Mouse (Mus musculus) hindbrain, embryonic 14.5 days (tissue): ENCODE measurements around the gene Plrg1. TPM values are rescaled to one million over a fixed set of nuclear protein-coding genes. Genes with fewer than 3 reads are reported as not detected.
A peak's percentile ranks its signal among the peaks of the same experiment; 100 is the strongest.

Experiments
- ATAC-seq: fragments of 200-750 bp; cut with Nextera tagmentation; 2 replicates; pipeline ENCODE4 v1.8.0; 2017; ENCODE audit warnings: moderate number of reproducible peaks, mild to moderate bottlenecking, moderate TSS enrichment, moderate library complexity; ENCODE audit not compliant: low FRiP score
- DNase-seq: peaks from one replicate; pipeline ENCODE4 v3.0.0-alpha.2; 2015; ENCODE audit warnings: low spot score
- H3K27ac ChIP-seq: fragments of 300-500 bp; sonication (generic); 2 replicates; pipeline ENCODE4 v1.5.1; 2014; ENCODE audit warnings: mild to moderate bottlenecking, moderate library complexity
- H3K27me3 ChIP-seq: fragments of 300-500 bp; sonication (generic); 2 replicates; pipeline ENCODE4 v1.6.1; 2014; ENCODE audit warnings: mild to moderate bottlenecking, low read length, mixed read lengths; ENCODE audit not compliant: control insufficient read depth, insufficient read depth
- H3K36me3 ChIP-seq: fragments of 300-500 bp; sonication (generic); replicated peaks from 2 replicates; pipeline ENCODE4 v1.6.1; 2014; ENCODE audit not compliant: control insufficient read depth, insufficient read depth
- H3K4me1 ChIP-seq: fragments of 300-500 bp; sonication (generic); replicated peaks from 2 replicates; pipeline ENCODE4 v1.6.1; 2014; ENCODE audit warnings: antibody characterized with exemption, low read length, mixed read lengths; ENCODE audit not compliant: control insufficient read depth, insufficient read depth
- H3K4me2 ChIP-seq: fragments of 300-500 bp; sonication (generic); replicated peaks from 2 replicates; pipeline ENCODE4 v1.6.1; 2014; ENCODE audit warnings: mild to moderate bottlenecking, moderate library complexity
- H3K4me3 ChIP-seq: fragments of 300-500 bp; sonication (generic); replicated peaks from 2 replicates; pipeline ENCODE4 v1.5.1; 2014; ENCODE audit warnings: mild to moderate bottlenecking, low read length
- H3K9ac ChIP-seq: fragments of 300-500 bp; sonication (generic); 2 replicates; pipeline ENCODE4 v1.6.1; 2014
- H3K9me3 ChIP-seq: fragments of 300-500 bp; sonication (generic); 2 replicates; pipeline ENCODE4 v1.6.1; 2016; ENCODE audit warnings: low read length; ENCODE audit not compliant: control insufficient read depth
- WGBS: fragments of 180-500 bp; shearing (Covaris S2); extraction: QIAGEN DNeasy Blood & Tissue Kit; methylation state at CpG from one replicate; pipeline ENCODE4 v1.1.7; 2014; 5-methylcytosine and 5-hydroxymethylcytosine counted together
- polyA plus RNA-seq: library from polyadenylated mRNA; unstranded; fragments of >200 nt; fragmentation: Nextera tagmentation; extraction: Ambion mirVana; gene quantifications from 2 replicates; pipeline ENCODE4 v1.2.1, GENCODE M21; 2014

Gene Plrg1
- polyA plus RNA-seq, 1 experiment from 2014 or later, result 99.6 TPM

DNA sequence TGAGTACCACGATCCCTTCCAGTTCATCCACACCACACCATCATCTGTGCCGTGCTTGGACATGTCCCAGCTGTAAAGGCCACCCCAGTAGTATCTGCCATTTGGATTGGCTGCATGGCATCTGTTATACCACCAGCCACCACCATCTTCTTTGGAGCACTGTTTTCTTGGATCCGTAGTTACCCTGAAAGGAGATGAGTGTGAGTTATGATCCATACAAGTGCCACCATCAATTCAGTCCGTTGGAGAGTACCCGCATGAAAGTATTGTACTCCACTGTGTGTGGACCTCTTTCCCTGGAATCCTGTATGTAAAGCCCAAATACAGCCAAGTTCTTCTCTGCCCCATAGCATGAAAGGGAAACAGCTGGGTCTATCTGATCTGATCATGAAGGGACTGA lies 12.9 kb upstream of the Plrg1 start:
- H3K4me2 ChIP-seq, result no peak overlapping the region
- ATAC-seq, result no peak
- 93% methylated on average over 5 of the region's 5 CpGs for WGBS
- H3K9ac ChIP-seq, result no peak overlapping the region
- no peak overlapping the region for H3K4me3 ChIP-seq
- H3K4me1 ChIP-seq, result no peaks in the 10 kb centered on the region
- no peaks in the 10 kb centered on the region for H3K27me3 ChIP-seq
- H3K27ac ChIP-seq, result no peak overlapping the region
- no peak for DNase-seq
- no peaks in the 10 kb centered on the region for H3K9me3 ChIP-seq
- H3K36me3 ChIP-seq, result no peaks in the 10 kb centered on the region

DNA sequence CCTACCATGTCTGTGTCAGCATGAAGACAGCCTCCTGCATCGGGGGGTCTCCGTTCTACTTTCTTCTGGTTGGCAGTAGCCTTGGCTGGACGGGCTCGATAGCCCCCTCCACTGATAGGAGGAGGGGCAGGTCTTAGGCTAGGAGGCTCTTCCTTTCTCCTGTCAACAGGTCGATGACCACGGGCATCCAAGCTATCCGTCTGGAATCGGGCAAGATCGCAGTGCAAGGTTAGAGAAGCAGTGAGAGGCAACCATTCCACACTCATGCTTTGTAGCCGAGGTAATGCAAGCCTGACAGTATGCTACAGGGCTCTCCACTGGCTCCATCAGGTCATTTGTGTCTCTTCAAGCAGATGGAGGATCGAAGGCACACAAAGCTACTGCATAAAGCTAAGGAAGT lies 8.7 kb upstream of the Plrg1 start:
- 91% methylated on average over 11 of the region's 11 CpGs for WGBS
- ATAC-seq, result no peak
- Histone ChIP-seq H3K27me3 (no peaks in the 10 kb centered on the region), H3K9ac (no peak overlapping the region), H3K4me2 (no peak overlapping the region), H3K4me3 (no peak overlapping the region), H3K9me3 (no peaks in the 10 kb centered on the region), H3K27ac (no peak overlapping the region), H3K4me1 (no peaks in the 10 kb centered on the region), H3K36me3 (no peaks in the 10 kb centered on the region)
- no peak for DNase-seq

DNA sequence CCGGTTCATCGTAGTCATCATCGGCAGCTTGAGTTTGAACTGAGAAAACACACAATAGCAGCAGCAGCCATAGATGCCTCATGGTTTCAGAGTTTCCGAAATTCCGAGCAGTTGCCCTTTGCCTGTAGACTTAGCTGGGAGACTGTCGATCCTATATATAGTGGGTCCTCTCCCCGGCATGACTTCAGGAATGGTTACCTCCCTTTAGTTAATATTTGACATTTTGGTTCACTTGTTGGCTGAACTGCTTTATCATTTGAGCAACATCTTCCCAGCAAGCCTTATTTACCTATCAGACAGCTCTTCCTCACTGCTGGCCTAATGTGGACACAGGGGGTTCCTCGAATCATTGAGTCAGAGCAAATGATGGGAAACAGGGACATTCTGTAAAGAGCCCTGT lies 5.6 kb upstream of the Plrg1 start, which contains the start of gene Fgb:
Fgb (minus strand) TSS at position 184 of the 400 bp plus-strand sequence.
- Histone ChIP-seq H3K36me3 (no peaks in the 10 kb centered on the region), H3K27me3 (no peaks in the 10 kb centered on the region), H3K4me2 (no peak within 1 kb of the TSS), H3K4me3 (no peak within 1 kb of the TSS), H3K4me1 (no peaks in the 10 kb centered on the region), H3K9me3 (no peaks in the 10 kb centered on the region), H3K9ac (no peak within 1 kb of the TSS), H3K27ac (no peak within 1 kb of the TSS)
- DNase-seq (no peak), ATAC-seq (no peak)
- 76% methylated on average over 8 of the region's 8 CpGs for WGBS

DNA sequence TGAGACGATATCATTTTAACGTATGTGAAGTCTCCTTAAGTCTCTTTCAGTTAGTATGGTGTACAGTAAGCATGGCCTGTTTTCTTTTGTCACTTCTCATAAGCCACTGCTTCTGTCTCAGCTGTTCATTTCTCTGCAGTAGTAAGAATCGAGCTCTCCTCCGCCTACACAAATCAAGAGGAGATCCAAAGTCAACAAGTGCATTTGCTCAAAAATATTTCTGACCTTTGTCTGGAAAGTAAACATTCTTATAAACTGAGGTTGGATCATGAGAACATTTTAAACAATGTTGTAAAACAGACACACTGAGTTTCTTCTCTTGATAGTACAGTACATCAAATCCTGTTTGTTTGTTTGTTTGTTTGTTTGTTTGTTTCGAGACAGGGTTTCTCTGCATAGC lies 4.7 kb upstream of the Plrg1 start:
- Histone ChIP-seq H3K9ac (no peak overlapping the region), H3K4me2 (no peak overlapping the region), H3K4me1 (no peaks in the 10 kb centered on the region), H3K36me3 (no peaks in the 10 kb centered on the region), H3K27me3 (no peaks in the 10 kb centered on the region), H3K27ac (no peak overlapping the region), H3K4me3 (no peak overlapping the region), H3K9me3 (no peaks in the 10 kb centered on the region)
- 85% methylated on average over 5 of the region's 5 CpGs for WGBS
- ATAC-seq (no peak), DNase-seq (no peak)

DNA sequence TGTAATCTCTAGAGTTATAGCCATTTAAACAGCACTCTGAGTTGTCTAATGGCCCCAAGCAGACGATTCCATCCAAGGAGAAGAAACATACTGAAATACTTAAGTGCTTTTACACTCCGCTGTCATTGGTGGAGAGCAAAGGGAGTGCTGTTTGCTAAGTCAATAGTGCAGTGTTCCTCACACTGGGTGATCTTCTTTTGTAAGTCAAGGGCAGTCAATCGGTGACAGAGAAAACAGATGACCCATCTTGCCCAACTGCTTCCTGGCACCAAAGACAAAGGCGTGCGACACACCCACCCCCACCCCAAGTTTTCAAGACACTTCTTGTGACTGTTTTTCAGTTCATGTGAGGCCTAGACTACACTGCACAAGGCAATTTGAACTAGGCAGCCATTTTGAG lies 3.2 kb upstream of the Plrg1 start:
- WGBS, result 82% methylated on average over 5 of the region's 5 CpGs
- no peak for ATAC-seq

DNA sequence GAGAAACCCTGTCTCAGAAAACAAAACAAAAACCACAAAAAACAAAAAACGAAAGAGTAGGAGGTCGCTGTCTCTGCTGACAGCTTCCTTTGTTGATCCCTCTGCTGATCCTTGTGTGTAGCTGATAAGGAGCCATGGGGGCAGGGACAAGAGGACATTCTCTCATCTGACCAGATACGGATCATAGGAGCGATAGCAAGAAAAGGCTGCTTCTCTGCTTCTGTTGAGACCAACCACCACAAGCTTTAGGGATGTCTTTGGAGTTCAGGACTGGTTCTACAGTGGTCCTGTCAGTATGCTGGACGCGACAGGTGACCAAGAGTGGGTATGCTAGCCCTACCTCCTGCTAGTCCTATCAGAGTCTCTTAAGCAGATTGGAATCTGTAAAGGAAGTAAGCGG lies 2.2 kb upstream of the Plrg1 start:
- no peak for DNase-seq
- 85% methylated on average over 7 of the region's 7 CpGs for WGBS
- Histone ChIP-seq H3K4me3 (no peak overlapping the region), H3K9me3 (no peaks in the 10 kb centered on the region), H3K36me3 (peaks cover 9% of the 10 kb centered on the region), H3K4me1 (peaks cover 6% of the 10 kb centered on the region), H3K4me2 (no peak overlapping the region), H3K9ac (no peak overlapping the region), H3K27ac (no peak overlapping the region), H3K27me3 (no peaks in the 10 kb centered on the region)
- no peak for ATAC-seq

More for the DNA sequence above, 3.2 kb upstream of the Plrg1 start:
- H3K9me3 ChIP-seq, result no peaks in the 10 kb centered on the region
- H3K4me1 ChIP-seq, result peaks cover 6% of the 10 kb centered on the region
- H3K27me3 ChIP-seq, result no peaks in the 10 kb centered on the region
- no peaks in the 10 kb centered on the region for H3K36me3 ChIP-seq
- no peak for DNase-seq
- no peak overlapping the region for H3K27ac ChIP-seq
- H3K9ac ChIP-seq, result no peak overlapping the region
- no peak overlapping the region for H3K4me3 ChIP-seq
- no peak overlapping the region for H3K4me2 ChIP-seq

DNA sequence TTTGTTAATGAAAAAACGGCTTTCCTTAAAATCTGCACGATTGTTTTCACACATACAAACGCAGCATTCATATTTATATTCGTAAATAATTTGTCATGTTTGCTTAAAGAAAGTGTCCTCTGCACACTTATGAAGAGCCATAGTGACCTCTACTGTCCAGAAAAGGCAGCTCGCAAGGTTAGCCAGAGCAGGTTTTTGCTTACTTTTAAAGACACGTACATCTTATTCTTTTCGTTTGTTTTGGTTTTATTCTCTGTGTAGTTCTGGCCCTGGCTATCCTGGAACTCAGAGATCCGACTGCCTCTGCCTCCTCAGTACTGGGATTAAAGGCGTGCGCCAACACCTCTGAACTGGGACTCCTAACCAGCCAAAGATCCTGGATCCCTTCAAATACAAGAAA lies 1.6 kb upstream of the Plrg1 start:
- Histone ChIP-seq H3K9ac (no peak overlapping the region), H3K9me3 (no peaks in the 10 kb centered on the region), H3K27ac (no peak overlapping the region), H3K4me2 (no peak overlapping the region), H3K4me3 (no peak overlapping the region), H3K36me3 (peaks cover 14% of the 10 kb centered on the region), H3K27me3 (no peaks in the 10 kb centered on the region), H3K4me1 (peaks cover 6% of the 10 kb centered on the region)
- WGBS, result 36% methylated on average over 10 of the region's 10 CpGs
- no peak for ATAC-seq
- peak; percentile 80 for DNase-seq

DNA sequence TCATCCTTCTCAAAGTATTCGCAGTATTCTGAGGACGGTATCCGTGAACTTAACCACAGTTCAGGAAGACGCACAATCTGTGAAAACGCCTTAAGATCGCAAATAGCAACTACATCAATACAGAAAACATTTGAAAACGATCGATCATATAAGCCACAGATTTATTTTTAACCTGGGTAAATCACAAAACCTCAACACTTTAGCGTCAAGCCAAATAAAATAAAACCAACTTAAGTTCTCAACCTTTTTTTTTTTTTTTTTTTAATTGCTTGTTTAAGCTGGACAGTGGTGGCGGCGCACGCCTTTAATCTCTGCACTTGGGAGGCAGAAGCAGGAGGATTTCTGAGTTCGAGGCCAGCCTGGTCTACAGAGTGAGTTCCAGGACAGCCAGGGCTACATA lies 563 bp upstream of the Plrg1 start:
- Histone ChIP-seq H3K27ac (no peak overlapping the region), H3K4me2 (peak overlapping the region; percentile 39), H3K9me3 (no peaks in the 10 kb centered on the region), H3K36me3 (peaks cover 24% of the 10 kb centered on the region), H3K4me3 (peak overlapping the region; percentile 76), H3K27me3 (no peaks in the 10 kb centered on the region), H3K9ac (no peak overlapping the region), H3K4me1 (peaks cover 6% of the 10 kb centered on the region)
- DNase-seq (no peak), ATAC-seq (no peak)
- 36% methylated on average over 13 of the region's 13 CpGs for WGBS

DNA sequence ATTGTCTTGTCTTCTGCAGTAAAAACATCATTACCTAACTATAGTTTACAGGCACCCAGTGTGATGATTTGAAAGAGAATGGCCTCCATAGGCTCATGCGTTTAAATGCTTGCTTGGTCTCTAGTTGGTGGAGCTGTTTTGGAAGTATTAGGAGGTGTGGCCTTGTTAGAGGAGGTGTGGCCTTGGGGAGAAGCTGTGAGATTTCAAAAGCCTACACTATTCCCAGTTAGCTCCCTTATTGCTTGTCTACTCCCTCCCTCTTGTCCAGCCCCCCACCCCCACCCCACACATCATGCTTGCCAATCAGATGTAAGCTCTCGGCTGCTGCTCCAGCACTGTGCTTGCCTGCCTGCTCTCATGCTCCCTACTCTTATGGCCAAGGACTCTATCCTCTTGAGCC lies 1.7 kb downstream of the Plrg1 start:
- H3K9ac ChIP-seq, result no peak overlapping the region
- ATAC-seq, result no peak
- no peak overlapping the region for H3K4me3 ChIP-seq

DNA sequence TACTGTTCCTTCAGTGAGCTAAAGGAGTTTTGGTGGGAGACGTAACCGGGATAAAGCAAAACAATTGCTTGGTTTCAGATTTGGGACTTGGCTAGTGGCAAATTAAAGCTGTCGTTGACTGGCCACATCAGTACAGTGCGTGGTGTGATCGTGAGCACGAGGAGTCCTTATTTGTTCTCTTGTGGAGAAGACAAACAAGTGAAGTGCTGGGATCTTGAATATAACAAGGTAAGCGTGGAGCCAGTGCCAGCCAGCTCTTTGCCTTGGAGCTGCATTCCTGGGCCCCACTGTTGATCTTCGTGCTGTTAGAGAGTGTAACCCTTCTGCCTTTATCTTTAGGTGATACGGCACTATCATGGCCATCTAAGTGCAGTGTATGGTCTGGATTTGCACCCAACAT lies 12.6 kb downstream of the Plrg1 start:
- no peak overlapping the region for H3K4me3 ChIP-seq
- H3K4me2 ChIP-seq, result no peak overlapping the region
- H3K27me3 ChIP-seq, result no peaks in the 10 kb centered on the region
- H3K36me3 ChIP-seq, result peaks cover 95% of the 10 kb centered on the region
- no peak overlapping the region for H3K9ac ChIP-seq
- H3K4me1 ChIP-seq, result no peaks in the 10 kb centered on the region
- DNase-seq, result no peak
- ATAC-seq, result no peak
- no peak overlapping the region for H3K27ac ChIP-seq
- H3K9me3 ChIP-seq, result no peaks in the 10 kb centered on the region
- 94% methylated on average over 9 of the region's 9 CpGs for WGBS

More for the DNA sequence above, 1.7 kb downstream of the Plrg1 start:
- H3K36me3 ChIP-seq, result peaks cover 47% of the 10 kb centered on the region
- WGBS, result 93% methylated on average over 2 of the region's 2 CpGs
- H3K9me3 ChIP-seq, result no peaks in the 10 kb centered on the region
- no peaks in the 10 kb centered on the region for H3K27me3 ChIP-seq
- H3K4me1 ChIP-seq, result peaks cover 6% of the 10 kb centered on the region
- no peak for DNase-seq
- H3K4me2 ChIP-seq, result no peak overlapping the region
- no peak overlapping the region for H3K27ac ChIP-seq
